Mouse (Mus musculus) hindbrain, embryonic 14.5 days (tissue): ENCODE data around the gene Arhgap27. TPM values are rescaled to one million over a fixed set of nuclear protein-coding genes. Genes with fewer than 3 reads are reported as not detected.

Experiments used
- ATAC-seq: fragments of 200-750 bp; cut with Nextera tagmentation; 2 replicates; pipeline ENCODE4 v1.8.0; 2017; ENCODE audit warnings: moderate number of reproducible peaks, mild to moderate bottlenecking, moderate TSS enrichment, moderate library complexity; ENCODE audit not compliant: low FRiP score
- DNase-seq: peaks from one replicate; pipeline ENCODE4 v3.0.0-alpha.2; 2015; ENCODE audit warnings: low spot score
- H3K27ac ChIP-seq: fragments of 300-500 bp; sonication (generic); 2 replicates; pipeline ENCODE4 v1.5.1; 2014; ENCODE audit warnings: mild to moderate bottlenecking, moderate library complexity
- H3K27me3 ChIP-seq: fragments of 300-500 bp; sonication (generic); 2 replicates; pipeline ENCODE4 v1.6.1; 2014; ENCODE audit warnings: mild to moderate bottlenecking, low read length, mixed read lengths; ENCODE audit not compliant: control insufficient read depth, insufficient read depth
- H3K36me3 ChIP-seq: fragments of 300-500 bp; sonication (generic); replicated peaks from 2 replicates; pipeline ENCODE4 v1.6.1; 2014; ENCODE audit not compliant: control insufficient read depth, insufficient read depth
- H3K4me1 ChIP-seq: fragments of 300-500 bp; sonication (generic); replicated peaks from 2 replicates; pipeline ENCODE4 v1.6.1; 2014; ENCODE audit warnings: antibody characterized with exemption, low read length, mixed read lengths; ENCODE audit not compliant: control insufficient read depth, insufficient read depth
- H3K4me2 ChIP-seq: fragments of 300-500 bp; sonication (generic); replicated peaks from 2 replicates; pipeline ENCODE4 v1.6.1; 2014; ENCODE audit warnings: mild to moderate bottlenecking, moderate library complexity
- H3K4me3 ChIP-seq: fragments of 300-500 bp; sonication (generic); replicated peaks from 2 replicates; pipeline ENCODE4 v1.5.1; 2014; ENCODE audit warnings: mild to moderate bottlenecking, low read length
- H3K9ac ChIP-seq: fragments of 300-500 bp; sonication (generic); 2 replicates; pipeline ENCODE4 v1.6.1; 2014
- H3K9me3 ChIP-seq: fragments of 300-500 bp; sonication (generic); 2 replicates; pipeline ENCODE4 v1.6.1; 2016; ENCODE audit warnings: low read length; ENCODE audit not compliant: control insufficient read depth
- WGBS: fragments of 180-500 bp; shearing (Covaris S2); extraction: QIAGEN DNeasy Blood & Tissue Kit; methylation state at CpG from one replicate; pipeline ENCODE4 v1.1.7; 2014; 5-methylcytosine and 5-hydroxymethylcytosine counted together
- polyA plus RNA-seq: library from polyadenylated mRNA; unstranded; fragments of >200 nt; fragmentation: Nextera tagmentation; extraction: Ambion mirVana; gene quantifications from 2 replicates; pipeline ENCODE4 v1.2.1, GENCODE M21; 2014

Arhgap27 gene
- polyA plus RNA-seq, 1 experiment from 2014 or later, result 5.4 TPM

DNA sequence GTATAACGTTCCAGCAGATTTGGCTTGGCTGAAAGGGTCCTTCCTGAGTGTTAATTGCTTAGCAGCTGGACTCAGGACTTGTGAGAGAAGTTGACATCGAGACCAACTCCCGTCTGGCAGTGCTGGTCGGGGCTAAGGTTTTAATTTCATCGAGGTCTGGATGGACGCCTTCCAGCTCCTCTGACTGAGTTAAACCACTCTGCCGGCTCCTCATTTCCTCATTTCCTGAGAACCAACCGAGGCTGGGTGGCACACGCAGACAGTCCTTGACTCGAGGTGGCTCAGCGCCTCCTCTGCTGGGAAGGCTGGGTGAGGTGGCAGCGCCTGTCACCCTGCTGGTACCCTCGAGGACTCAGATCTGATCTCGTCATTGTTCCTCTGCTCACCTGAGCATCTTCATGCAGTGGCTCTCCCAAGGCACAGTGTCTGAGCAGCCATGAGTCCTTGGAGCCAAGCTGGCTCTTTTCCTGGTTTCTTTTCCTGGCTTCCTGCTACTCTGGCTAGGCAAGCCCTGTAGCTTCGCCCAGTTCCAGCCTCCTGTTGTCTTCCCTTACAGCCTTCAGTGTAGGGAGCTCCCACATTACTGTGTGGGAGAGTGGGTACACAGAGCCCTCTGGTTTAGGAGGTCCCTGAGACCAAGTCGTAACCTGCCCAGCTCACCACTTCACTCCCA is 75.1 kb downstream of the Arhgap27 start:
- no peaks in the 10 kb centered on the region for H3K9me3 ChIP-seq
- no peak for DNase-seq
- no peaks in the 10 kb centered on the region for H3K27me3 ChIP-seq
- no peak for ATAC-seq
- no peak overlapping the region for H3K9ac ChIP-seq
- 0 out of 2 replicates have a peak, but pooled peaks cover 8% of the 10 kb centered on the region for H3K4me1 ChIP-seq
- no peaks in the 10 kb centered on the region for H3K36me3 ChIP-seq
- no peak overlapping the region for H3K4me3 ChIP-seq
- H3K4me2 ChIP-seq, result no peak overlapping the region
- no peak overlapping the region for H3K27ac ChIP-seq
- 77% methylated on average over 16 of the region's 16 CpGs for WGBS

GRCm38 (mm10) chr11:103286910-103287309 is 76.6 kb downstream of the Arhgap27 start:
- no peak for DNase-seq
- WGBS, result 94% methylated on average over 5 of the region's 5 CpGs
- H3K9me3 ChIP-seq, result no peaks in the 10 kb centered on the region

GRCm38 (mm10) chr11:103285951-103286350 is 77.5 kb downstream of the Arhgap27 start:
- H3K9me3 ChIP-seq, result no peaks in the 10 kb centered on the region
- H3K36me3 ChIP-seq, result no peaks in the 10 kb centered on the region
- H3K9ac ChIP-seq, result no peak overlapping the region
- H3K4me3 ChIP-seq, result no peak overlapping the region
- 59% methylated on average over 6 of the region's 6 CpGs for WGBS
- no peaks in the 10 kb centered on the region for H3K4me1 ChIP-seq
- no peak overlapping the region for H3K4me2 ChIP-seq
- no peak overlapping the region for H3K27ac ChIP-seq
- no peak for DNase-seq
- H3K27me3 ChIP-seq, result no peaks in the 10 kb centered on the region
- no peak for ATAC-seq

More at GRCm38 (mm10) chr11:103286910-103287309, 76.6 kb downstream of the Arhgap27 start:
- Histone ChIP-seq H3K4me1 (no peaks in the 10 kb centered on the region), H3K27me3 (no peaks in the 10 kb centered on the region), H3K4me2 (no peak overlapping the region), H3K9ac (no peak overlapping the region), H3K27ac (no peak overlapping the region), H3K4me3 (no peak overlapping the region), H3K36me3 (no peaks in the 10 kb centered on the region)
- ATAC-seq, result no peak

- Histone ChIP-seq H3K27ac (no peak overlapping the region), H3K4me2 (no peak overlapping the region), H3K36me3 (no peaks in the 10 kb centered on the region), H3K27me3 (no peaks in the 10 kb centered on the region), H3K4me3 (no peak overlapping the region), H3K4me1 (no peaks in the 10 kb centered on the region), H3K9ac (no peak overlapping the region), H3K9me3 (no peaks in the 10 kb centered on the region)
- WGBS, result 76% methylated on average over 10 of the region's 10 CpGs
- no peak for ATAC-seq
- DNase-seq, result no peak
These were observed 78.2 kb downstream of the Arhgap27 start for GRCm38 (mm10) chr11:103285276-103285675.

- H3K9ac ChIP-seq, result no peak overlapping the region
- no peak overlapping the region for H3K4me2 ChIP-seq
- WGBS, result 82% methylated on average over 7 of the region's 7 CpGs
- H3K9me3 ChIP-seq, result no peaks in the 10 kb centered on the region
- no peak for ATAC-seq
- no peaks in the 10 kb centered on the region for H3K36me3 ChIP-seq
- no peak for DNase-seq
- H3K27ac ChIP-seq, result no peak overlapping the region
- H3K27me3 ChIP-seq, result no peaks in the 10 kb centered on the region
- no peak overlapping the region for H3K4me3 ChIP-seq
- no peaks in the 10 kb centered on the region for H3K4me1 ChIP-seq
These were observed 81.7 kb downstream of the Arhgap27 start for GRCm38 (mm10) chr11:103281784-103282183.

Other genes with a start within 250 kb of the Arhgap27 start
- gene Hexim1, start 247.5 kb downstream of the Arhgap27 start, polyA plus RNA-seq, result 5.3 and 5.6 TPM in 2 replicates
- gene Hexim2, start 231.3 kb downstream of the Arhgap27 start, polyA plus RNA-seq, result 20.9 and 24.2 TPM in 2 replicates
- 6.1 and 8.0 TPM in 2 replicates for gene Fmnl1, start 192.6 kb downstream of the Arhgap27 start, polyA plus RNA-seq
- gene 1700023F06Rik, start 155.1 kb downstream of the Arhgap27 start, polyA plus RNA-seq, result 1.9 TPM in 2 replicates
- gene Spata32, start 145.3 kb downstream of the Arhgap27 start, polyA plus RNA-seq, result 0.29 and 0.31 TPM in 2 replicates
- gene Map3k14, start 96.2 kb downstream of the Arhgap27 start, polyA plus RNA-seq, result 2.9 and 4.0 TPM in 2 replicates
- gene Plekhm1, start 49.0 kb upstream of the Arhgap27 start, polyA plus RNA-seq, result 9.2 and 10.3 TPM in 2 replicates
- gene Lrrc37a, start 140.9 kb upstream of the Arhgap27 start, polyA plus RNA-seq, result not detected in 2 replicates